Mouse (Mus musculus): ENCODE results near the gene Ap5b1.

DNA sequence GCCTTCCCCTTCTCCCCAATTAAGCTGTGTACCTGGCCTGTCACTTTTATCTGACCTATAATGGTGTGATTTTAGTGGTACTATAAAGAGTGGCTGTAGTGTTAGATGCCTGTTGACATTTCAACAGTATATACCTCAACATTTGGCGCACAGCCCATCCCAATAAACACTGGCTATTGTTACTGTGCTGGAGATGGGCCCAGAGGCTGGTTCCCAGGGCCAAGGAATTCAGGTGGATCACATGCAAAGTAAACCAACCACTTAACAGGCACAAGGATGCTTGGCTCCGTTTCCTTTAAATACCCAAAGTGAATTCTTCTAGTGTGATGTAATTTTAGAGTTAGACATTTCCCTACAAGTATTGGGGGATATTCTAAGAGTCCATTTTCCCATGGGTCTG, 47.1 kb downstream of the Ap5b1 start:
- TF ChIP-seq ZNF384 (IDR thresholded peaks at IDR 0.05; ENCODE audit: low read depth, low read length) (no peak), MAFK (IDR thresholded peaks at IDR 0.05; ENCODE audit: insufficient read depth, low read depth, low read length) (no peak), HCFC1 (IDR thresholded peaks at IDR 0.05; ENCODE audit: borderline replicate concordance, insufficient read depth, low read length) (no peak), ZC3H11A (IDR thresholded peaks at IDR 0.05; ENCODE audit: borderline replicate concordance, low read depth, low read length) (no peak)

Measured in ES-E14 (cell line).